Mouse (Mus musculus) midbrain, embryonic 11.5 days (tissue): ENCODE data around the gene Yars2. TPM values are rescaled to one million over a fixed set of nuclear protein-coding genes. Genes with fewer than 3 reads are reported as not detected.

ENCODE experiments used
- ATAC-seq: fragments of 200-750 bp; cut with Nextera tagmentation; 2 replicates; pipeline ENCODE4 v1.8.0; 2017; ENCODE audit warnings: moderate TSS enrichment, moderate library complexity; ENCODE audit not compliant: low FRiP score
- DNase-seq: peaks from one replicate; pipeline ENCODE4 v3.0.0; 2015; ENCODE audit warnings: low spot score; ENCODE audit errors: missing footprints
- H3K27ac ChIP-seq: fragments of 300-500 bp; sonication (generic); 2 replicates; pipeline ENCODE4 v1.5.1; 2014; ENCODE audit warnings: low read depth, low read length
- H3K27me3 ChIP-seq: fragments of 300-500 bp; sonication (generic); 2 replicates; pipeline ENCODE4 v1.6.1; 2014; ENCODE audit warnings: mild to moderate bottlenecking, low read length, moderate library complexity, mixed read lengths; ENCODE audit not compliant: control insufficient read depth, insufficient read depth
- H3K36me3 ChIP-seq: fragments of 300-500 bp; sonication (generic); 2 replicates; pipeline ENCODE4 v1.6.1; 2014; ENCODE audit warnings: mild to moderate bottlenecking, low read length, moderate library complexity, mixed read lengths; ENCODE audit not compliant: control insufficient read depth, insufficient read depth
- H3K4me1 ChIP-seq: fragments of 300-500 bp; sonication (generic); 2 replicates; pipeline ENCODE4 v1.6.1; 2014; ENCODE audit warnings: low read length; ENCODE audit not compliant: control insufficient read depth, insufficient read depth
- H3K4me2 ChIP-seq: fragments of 300-500 bp; sonication (generic); 2 replicates; pipeline ENCODE4 v1.6.1; 2014; ENCODE audit warnings: mild to moderate bottlenecking, moderate library complexity
- H3K4me3 ChIP-seq: fragments of 300-500 bp; sonication (generic); 2 replicates; pipeline ENCODE4 v1.5.1; 2014; ENCODE audit warnings: low read depth, low read length
- H3K9ac ChIP-seq: fragments of 300-500 bp; sonication (generic); 2 replicates; pipeline ENCODE4 v1.6.1; 2014; ENCODE audit warnings: low read length
- H3K9me3 ChIP-seq: fragments of 300-500 bp; sonication (generic); 2 replicates; pipeline ENCODE4 v1.6.1; 2016; ENCODE audit warnings: low read length; ENCODE audit not compliant: control insufficient read depth
- WGBS: fragments of 180-500 bp; shearing (Covaris S2); extraction: QIAGEN DNeasy Blood & Tissue Kit; methylation state at CpG from one replicate; pipeline ENCODE4 v1.1.7; 2014; 5-methylcytosine and 5-hydroxymethylcytosine counted together
- polyA plus RNA-seq: library from polyadenylated mRNA; unstranded; fragments of >200 nt; fragmentation: Nextera tagmentation; extraction: Ambion mirVana; gene quantifications from 2 replicates; pipeline ENCODE4 v1.2.1, GENCODE M21; 2014

Gene Yars2
- polyA plus RNA-seq, result 41.2 and 44.2 TPM in 2 replicates

- under 1% methylated on average over 50 of the region's 50 CpGs for WGBS
- Histone ChIP-seq H3K27ac (peak within 1 kb of the TSS; percentile 81), H3K4me2 (peak within 1 kb of the TSS; percentile 87), H3K4me1 (peaks cover 6% of the 10 kb centered on the region; the same call in 1 of the 2 replicates), H3K9ac (peak within 1 kb of the TSS; percentile 88), H3K27me3 (no peaks in the 10 kb centered on the region), H3K9me3 (no peaks in the 10 kb centered on the region), H3K4me3 (peak within 1 kb of the TSS; percentile 96), H3K36me3 (peaks cover 2% of the 10 kb centered on the region; the same call in 1 of the 2 replicates)
- ATAC-seq (peak; percentile 99), DNase-seq (peak; percentile 98)
Observed at GRCm38 (mm10) chr16:16302369-16303137, at the start of gene Yars2. Yars2 (plus strand) TSS chr16:16302965.

GRCm38 (mm10) chr16:16253326-16254074, 49.3 kb upstream of the Yars2 start:
- H3K4me3 ChIP-seq, result no peak overlapping the region
- no peaks in the 10 kb centered on the region for H3K27me3 ChIP-seq
- DNase-seq (peak; percentile 86), ATAC-seq (no peak)
- H3K9ac ChIP-seq, result no peak overlapping the region
- H3K36me3 ChIP-seq, result no peaks in the 10 kb centered on the region
- no peaks in the 10 kb centered on the region for H3K9me3 ChIP-seq
- H3K4me1 ChIP-seq, result no peaks in the 10 kb centered on the region; the same call in 1 of the 2 replicates
- H3K4me2 ChIP-seq, result no peak overlapping the region
- 39% methylated on average over 4 of the region's 4 CpGs for WGBS
- no peak overlapping the region for H3K27ac ChIP-seq

GRCm38 (mm10) chr16:16255217-16255616, 47.5 kb upstream of the Yars2 start:
- H3K4me3 ChIP-seq, result no peak overlapping the region
- H3K36me3 ChIP-seq, result no peaks in the 10 kb centered on the region
- no peak overlapping the region for H3K9ac ChIP-seq
- H3K4me1 ChIP-seq, result no peaks in the 10 kb centered on the region; the same call in 1 of the 2 replicates
- ATAC-seq (no peak), DNase-seq (no peak)
- H3K27me3 ChIP-seq, result no peaks in the 10 kb centered on the region
- 76% methylated on average over 1 of the region's 1 CpGs for WGBS
- no peak overlapping the region for H3K4me2 ChIP-seq
- H3K9me3 ChIP-seq, result no peaks in the 10 kb centered on the region
- H3K27ac ChIP-seq, result no peak overlapping the region

GRCm38 (mm10) chr16:16255874-16256273, 46.9 kb upstream of the Yars2 start:
- H3K27me3 ChIP-seq, result no peaks in the 10 kb centered on the region
- no peaks in the 10 kb centered on the region for H3K36me3 ChIP-seq
- WGBS, result 70% methylated on average over 7 of the region's 7 CpGs
- H3K4me3 ChIP-seq, result no peak overlapping the region
- ATAC-seq (no peak), DNase-seq (no peak)
- no peak overlapping the region for H3K4me2 ChIP-seq
- no peaks in the 10 kb centered on the region; the same call in 1 of the 2 replicates for H3K4me1 ChIP-seq
- H3K9me3 ChIP-seq, result no peaks in the 10 kb centered on the region
- H3K9ac ChIP-seq, result no peak overlapping the region
- no peak overlapping the region for H3K27ac ChIP-seq

- 71% methylated on average over 1 of the region's 1 CpGs for WGBS
- ATAC-seq, result no peak
- no peak overlapping the region for H3K4me2 ChIP-seq
Observed at GRCm38 (mm10) chr16:16256672-16257071, 46.1 kb upstream of the Yars2 start.

GRCm38 (mm10) chr16:16260882-16261281, 41.9 kb upstream of the Yars2 start:
- Histone ChIP-seq H3K9ac (no peak overlapping the region), H3K27me3 (no peaks in the 10 kb centered on the region), H3K4me3 (no peak overlapping the region), H3K9me3 (no peaks in the 10 kb centered on the region), H3K36me3 (no peaks in the 10 kb centered on the region), H3K4me2 (no peak overlapping the region), H3K27ac (no peak overlapping the region), H3K4me1 (no peaks in the 10 kb centered on the region)
- no peak for ATAC-seq
- WGBS, result 94% methylated on average over 5 of the region's 5 CpGs
- no peak for DNase-seq

More at GRCm38 (mm10) chr16:16256672-16257071, 46.1 kb upstream of the Yars2 start:
- H3K9ac ChIP-seq, result no peak overlapping the region
- DNase-seq, result no peak
- no peaks in the 10 kb centered on the region for H3K9me3 ChIP-seq
- no peak overlapping the region for H3K27ac ChIP-seq
- no peaks in the 10 kb centered on the region for H3K27me3 ChIP-seq
- no peak overlapping the region for H3K4me3 ChIP-seq
- H3K4me1 ChIP-seq, result no peaks in the 10 kb centered on the region; the same call in 1 of the 2 replicates
- no peaks in the 10 kb centered on the region for H3K36me3 ChIP-seq

GRCm38 (mm10) chr16:16261481-16261880, 41.3 kb upstream of the Yars2 start:
- ATAC-seq, result no peak
- 93% methylated on average over 6 of the region's 6 CpGs for WGBS
- Histone ChIP-seq H3K4me1 (no peaks in the 10 kb centered on the region), H3K4me3 (no peak overlapping the region), H3K36me3 (no peaks in the 10 kb centered on the region), H3K9ac (no peak overlapping the region), H3K4me2 (no peak overlapping the region), H3K27me3 (no peaks in the 10 kb centered on the region), H3K27ac (no peak overlapping the region), H3K9me3 (no peaks in the 10 kb centered on the region)
- peak; percentile 17 for DNase-seq

- no peak for ATAC-seq
Observed at GRCm38 (mm10) chr16:16262436-16262835, 40.3 kb upstream of the Yars2 start.

GRCm38 (mm10) chr16:16272978-16273377, 29.8 kb upstream of the Yars2 start:
- ATAC-seq (no peak), DNase-seq (no peak)
- WGBS, result 59% methylated on average over 3 of the region's 3 CpGs

More at GRCm38 (mm10) chr16:16262436-16262835, 40.3 kb upstream of the Yars2 start:
- H3K4me1 ChIP-seq, result no peaks in the 10 kb centered on the region
- H3K9ac ChIP-seq, result no peak overlapping the region
- H3K27ac ChIP-seq, result no peak overlapping the region
- no peaks in the 10 kb centered on the region for H3K27me3 ChIP-seq
- no peak overlapping the region for H3K4me3 ChIP-seq
- no peaks in the 10 kb centered on the region for H3K36me3 ChIP-seq
- no peak for DNase-seq
- no peaks in the 10 kb centered on the region for H3K9me3 ChIP-seq
- 90% methylated on average over 3 of the region's 3 CpGs for WGBS
- no peak overlapping the region for H3K4me2 ChIP-seq

More at GRCm38 (mm10) chr16:16272978-16273377, 29.8 kb upstream of the Yars2 start:
- Histone ChIP-seq H3K9me3 (no peaks in the 10 kb centered on the region), H3K4me2 (no peak overlapping the region), H3K4me1 (no peaks in the 10 kb centered on the region), H3K9ac (no peak overlapping the region), H3K27me3 (no peaks in the 10 kb centered on the region), H3K27ac (no peak overlapping the region), H3K4me3 (no peak overlapping the region), H3K36me3 (no peaks in the 10 kb centered on the region)
